Mouse (Mus musculus) adrenal gland, postnatal 10 days (tissue): ENCODE data around the gene Gm10190. TPM values are rescaled to one million over a fixed set of nuclear protein-coding genes. Genes with fewer than 3 reads are reported as not detected.

ENCODE experiments used
- total RNA-seq, 2 experiments: library from RNA; stranded (reverse); gene quantifications; 2 replicates each; pipeline ENCODE4 v1.2.3; 2021

The Gm10190 gene
- total RNA-seq, 2 experiments from 2014 or later: 2.0 to 2.2 TPM

Other genes with a start within 250 kb of the Gm10190 start
- gene Galm, start 246.1 kb downstream of the Gm10190 start, total RNA-seq: 10 to 100 TPM; 24.7 to 32.1 TPM
- 100 to 1,000 TPM; 101 to 117 TPM for gene Srsf7, start 166.2 kb downstream of the Gm10190 start, total RNA-seq
- gene Ttc39d, start 166.1 kb downstream of the Gm10190 start, total RNA-seq: not detected
- 1 to 10 TPM; 8.3 to 8.7 TPM for gene Gemin6, start 149.1 kb downstream of the Gm10190 start, total RNA-seq
- 10 to 100 TPM; 14.1 to 17.4 TPM for gene Morn2, start 83.3 kb downstream of the Gm10190 start, total RNA-seq
- 10 to 100 TPM; 12.6 to 15.8 TPM for gene Dhx57, start 83.1 kb downstream of the Gm10190 start, total RNA-seq
- gene Arhgef33, start 66.1 kb downstream of the Gm10190 start, total RNA-seq: 1 to 10 TPM; 1.6 to 2.5 TPM
- gene Sos1, start 106.9 kb upstream of the Gm10190 start, total RNA-seq: 10 to 100 TPM; 20.1 to 24.1 TPM
- gene Cdkl4, start 204.3 kb upstream of the Gm10190 start, total RNA-seq: under 1 TPM; 0.09 to 0.15 TPM